Mouse (Mus musculus) heart, adult 2 months (tissue): ENCODE data around the gene Shtn1.

Experiments used
- CTCF ChIP-seq: fragments of 200-600 bp; IDR thresholded peaks from 2 replicates; pipeline ENCODE4 v1.8.1; 2022; ENCODE audit warnings: antibody characterized with exemption, mild to moderate bottlenecking, moderate library complexity
- EP300 ChIP-seq: fragments of 200-500 bp; IDR thresholded peaks from 2 replicates; pipeline ENCODE4 v1.6.1; 2011; ENCODE audit warnings: low read depth, low read length, control low read depth; ENCODE audit not compliant: insufficient read depth

DNA sequence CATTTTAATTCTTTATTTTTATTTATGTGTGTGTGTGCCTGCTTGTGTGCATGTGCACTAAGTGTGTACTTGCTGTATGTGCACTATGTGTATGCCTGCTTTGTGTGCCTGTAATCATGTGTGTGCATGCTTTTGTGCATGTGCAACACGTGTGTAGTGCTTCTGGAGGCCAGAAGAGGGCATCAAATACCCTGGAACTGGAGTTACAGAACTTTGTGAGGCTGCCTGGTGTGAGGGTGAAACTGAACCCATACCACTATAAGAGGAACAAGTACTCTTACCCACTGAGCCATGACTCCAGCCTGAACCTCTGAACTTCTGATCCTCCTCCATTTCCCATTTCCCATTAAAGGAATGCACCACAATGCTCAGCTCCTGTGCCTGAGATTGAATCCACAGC is 34.0 kb upstream of the Shtn1 start:
- TF ChIP-seq EP300 (no peak), CTCF (no peak)
